Mouse (Mus musculus) cerebellum, adult 8-10 months (tissue): ENCODE data around the gene Grm1.

ENCODE experiments used
- DNase-seq: peaks from one replicate; pipeline ENCODE4 v3.0.0; 2022

The Grm1 gene

DNA sequence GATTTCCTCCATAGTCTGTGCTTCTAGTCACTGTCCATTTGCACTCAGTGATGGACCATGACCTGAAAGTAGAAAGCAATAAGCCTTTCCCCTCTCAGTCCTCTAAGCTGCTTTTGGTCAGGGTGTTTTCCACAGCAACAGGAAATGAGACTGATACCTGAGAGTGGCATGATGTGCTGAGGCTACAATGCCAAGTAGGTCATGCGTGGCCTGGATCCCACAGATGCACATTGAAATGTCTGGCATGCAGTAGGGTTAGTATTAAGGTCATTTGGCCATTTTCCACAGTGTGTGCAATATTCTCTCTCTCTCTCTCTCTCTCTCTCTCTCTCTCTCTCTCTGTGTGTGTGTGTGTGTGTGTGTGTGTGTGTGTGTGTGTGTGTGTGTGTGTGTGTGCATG, 254.8 kb downstream of the Grm1 start:
- no peak for DNase-seq

DNA sequence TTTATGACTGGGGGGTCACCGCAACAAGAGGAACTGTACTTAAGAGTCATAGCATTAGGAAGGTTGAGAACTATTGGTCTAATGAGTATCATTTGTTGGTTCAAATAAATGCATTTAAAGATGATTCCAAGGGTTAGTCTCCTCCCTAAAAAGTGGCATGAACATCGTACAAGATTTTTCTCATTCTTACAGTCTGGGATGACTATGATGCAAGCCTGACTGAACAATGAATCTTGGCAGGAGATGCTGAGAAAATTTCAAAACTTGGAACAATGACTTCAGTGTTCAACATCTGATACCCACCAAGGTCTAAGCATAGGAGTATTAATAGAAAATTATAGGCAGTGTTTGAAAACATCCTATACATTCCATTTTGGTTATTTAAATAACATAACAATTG, 264.1 kb downstream of the Grm1 start:
- no peak for DNase-seq

DNA sequence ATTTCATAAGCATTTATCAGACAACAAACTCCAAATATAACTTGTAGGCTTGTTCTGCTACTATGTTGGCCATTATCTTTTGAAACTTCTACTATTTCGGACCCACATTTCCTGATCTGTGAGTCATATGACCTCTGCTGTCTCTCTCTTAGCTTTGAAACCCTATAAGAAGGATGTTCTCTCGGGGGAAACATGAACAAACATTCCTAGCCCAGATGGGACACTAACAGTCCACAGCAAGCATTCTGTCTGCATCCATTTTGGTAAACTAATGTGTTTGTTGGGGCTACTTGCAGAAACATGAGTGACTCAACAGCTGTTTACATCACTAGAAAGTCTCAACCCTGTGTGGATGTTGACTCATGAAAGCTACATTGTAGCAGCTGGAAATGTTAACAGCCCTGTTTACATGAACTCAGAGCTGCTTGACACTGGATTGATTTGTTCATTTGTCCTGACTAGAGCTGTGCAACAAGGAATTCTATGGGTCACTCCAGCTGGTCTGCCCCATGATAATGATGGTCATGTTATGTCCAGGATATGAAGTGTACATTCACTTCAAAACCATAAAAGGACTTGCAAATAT, 267.4 kb downstream of the Grm1 start:
- no peak for DNase-seq

DNA sequence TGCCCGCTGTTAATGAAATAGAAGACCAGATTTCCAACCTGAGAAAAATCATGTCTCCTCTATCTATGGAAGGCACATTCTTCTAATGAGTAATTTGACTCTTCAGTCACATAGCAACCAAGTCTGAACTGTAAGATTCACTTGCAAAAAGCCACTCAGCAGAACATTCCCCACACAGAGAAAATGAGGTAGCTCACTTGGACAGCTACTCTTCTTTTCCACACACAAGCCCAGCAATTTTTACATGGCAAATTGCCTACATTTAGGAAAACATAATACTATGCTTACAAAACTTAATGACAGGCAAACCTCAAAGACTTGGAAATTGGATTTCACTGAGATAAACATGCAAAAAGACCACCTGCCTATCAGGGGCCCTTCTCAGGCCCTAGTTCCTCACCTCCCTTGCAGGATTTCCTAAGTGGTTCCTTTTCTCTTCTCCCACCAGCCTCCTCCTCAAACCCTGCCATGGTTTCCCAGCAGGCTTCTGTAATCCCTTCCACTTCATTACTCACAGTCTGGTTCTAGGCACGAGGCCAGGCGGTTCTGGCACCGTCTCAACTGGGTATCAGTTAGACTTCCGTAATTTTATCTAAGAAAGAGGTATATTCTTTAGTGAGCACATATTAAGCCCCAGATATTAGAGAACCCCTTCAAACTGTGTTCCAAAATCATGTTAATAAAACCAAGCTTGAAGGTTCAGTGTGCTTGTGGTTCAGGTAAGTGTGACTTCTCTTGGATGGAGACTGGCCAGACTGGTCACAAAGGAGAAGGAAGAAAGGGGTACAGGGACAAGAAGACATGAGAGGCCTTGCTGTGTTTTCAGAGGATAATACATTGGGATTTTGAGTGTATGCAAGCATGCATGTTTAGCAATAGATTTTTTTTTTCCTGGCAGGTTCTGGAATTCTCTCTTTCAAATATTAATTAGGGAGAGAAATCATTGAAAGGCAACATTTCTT, 269.1 kb downstream of the Grm1 start:
- peak; percentile 96 for DNase-seq

DNA sequence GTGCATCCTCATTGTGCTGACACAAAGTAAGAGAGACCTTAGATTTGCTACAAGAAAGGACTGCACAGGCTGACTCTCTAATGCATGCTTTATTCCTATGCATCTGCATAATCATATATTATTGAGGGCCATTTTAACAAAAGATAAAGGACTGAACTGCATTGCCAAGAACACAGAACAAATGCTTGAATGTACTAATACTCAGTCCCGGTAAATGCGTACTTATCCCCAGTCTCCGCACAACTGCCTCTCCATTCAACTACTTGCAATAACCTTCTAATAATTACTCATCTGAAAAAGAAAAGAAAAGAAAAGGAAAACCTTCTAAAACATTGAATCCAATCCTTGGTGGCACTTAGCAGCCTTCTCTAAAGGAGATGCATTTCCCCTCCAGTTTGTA, 272.4 kb downstream of the Grm1 start:
- DNase-seq: no peak

DNA sequence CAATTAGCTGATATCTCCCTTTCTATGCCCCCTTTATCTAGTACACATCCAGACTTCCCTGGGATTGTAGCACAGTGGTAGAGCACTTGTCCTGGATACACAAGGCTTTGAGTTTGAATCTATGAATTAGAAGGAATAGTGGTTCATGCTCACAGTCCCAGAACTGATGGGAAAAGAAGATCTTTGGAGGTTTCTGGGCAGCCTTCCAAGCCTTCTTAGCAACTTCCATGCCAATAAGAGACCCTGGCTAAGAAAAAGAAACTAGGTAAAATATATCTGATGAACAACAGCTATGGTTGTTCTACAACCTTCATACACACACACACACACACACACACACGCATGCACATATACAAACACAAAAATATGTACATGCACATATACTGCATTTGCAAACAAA, 286.8 kb downstream of the Grm1 start:
- DNase-seq: no peak

DNA sequence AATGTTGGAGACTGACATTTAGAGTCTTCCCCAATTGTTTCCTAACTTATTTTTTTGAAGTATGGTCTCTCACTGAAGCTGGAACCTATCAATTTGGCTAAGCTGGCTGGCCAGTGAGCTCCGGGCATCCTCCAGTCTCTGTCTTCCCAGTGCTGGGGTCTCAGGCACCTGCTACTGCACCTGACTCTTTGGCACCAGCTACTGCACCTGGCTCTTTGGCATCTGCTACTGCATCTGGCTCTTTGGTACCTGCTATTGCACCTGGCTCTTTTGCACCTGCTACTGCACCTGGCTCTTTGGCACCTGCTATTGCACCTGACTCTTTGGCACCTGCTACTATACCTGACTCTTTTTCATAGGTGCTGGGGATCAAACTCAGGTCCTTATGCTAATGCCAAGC, 291.7 kb downstream of the Grm1 start:
- DNase-seq: peak; percentile 38

DNA sequence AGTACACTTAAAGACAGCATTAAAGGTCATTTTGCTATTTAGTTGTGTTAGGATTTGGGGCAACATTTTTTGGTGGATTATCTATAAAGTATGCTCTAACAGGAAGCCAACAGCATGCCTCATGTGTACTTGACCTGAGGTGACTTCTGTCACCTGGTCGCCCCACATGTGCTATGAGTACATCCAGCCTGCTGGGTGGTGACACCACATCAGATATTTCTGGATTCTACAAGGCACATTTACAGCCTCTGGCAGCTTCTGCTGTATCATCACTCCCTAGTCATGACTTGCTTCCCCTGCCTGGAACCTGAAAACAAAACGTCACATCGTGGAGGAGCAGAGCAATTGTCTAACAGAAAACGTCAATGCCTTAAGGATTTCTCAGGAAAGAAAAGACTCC, 292.2 kb downstream of the Grm1 start:
- no peak for DNase-seq

DNA sequence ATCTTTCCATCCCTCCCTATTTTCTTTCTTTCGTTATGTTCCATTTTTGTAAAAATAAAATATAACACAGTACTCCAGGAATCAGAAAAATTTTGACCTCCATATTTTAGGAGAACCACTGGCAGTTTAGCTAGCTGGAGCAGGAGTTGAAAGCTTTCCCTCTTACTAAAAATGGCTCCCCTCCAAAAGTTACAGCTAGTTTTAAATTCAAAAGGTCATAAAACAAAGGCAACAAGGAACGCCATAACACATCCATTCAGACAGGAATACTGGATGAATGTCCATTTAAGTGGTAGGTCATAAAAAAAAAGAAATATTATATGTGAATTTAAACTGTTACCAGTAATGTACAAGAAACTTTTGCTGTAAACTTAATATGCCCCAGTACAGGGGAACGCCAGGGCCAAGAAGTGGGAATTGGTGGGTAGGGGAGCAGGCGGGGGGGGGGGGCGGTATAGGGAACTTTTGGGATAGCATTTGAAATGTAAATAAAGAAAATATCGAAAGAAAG, 294.2 kb downstream of the Grm1 start:
- DNase-seq: no peak

DNA sequence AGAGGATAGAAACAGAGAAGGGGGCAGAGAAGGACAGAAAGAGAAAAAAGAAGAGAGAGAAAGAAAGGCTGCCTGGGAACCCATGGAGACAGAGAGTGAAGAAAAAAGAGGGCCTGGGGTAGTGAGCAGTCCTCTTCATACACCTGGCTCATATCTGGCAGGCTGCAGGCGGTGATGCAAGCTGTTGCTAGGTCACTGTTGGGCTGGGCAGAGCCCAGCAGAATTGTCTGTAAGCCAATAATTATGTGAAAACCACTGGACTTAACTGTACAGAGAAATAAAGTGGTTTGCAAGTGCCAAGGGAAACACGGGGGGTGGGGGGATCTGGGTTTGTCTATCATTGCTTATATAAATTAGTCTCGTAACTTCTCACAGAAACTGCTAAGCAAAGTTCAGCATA, 297.0 kb downstream of the Grm1 start:
- no peak for DNase-seq

DNA sequence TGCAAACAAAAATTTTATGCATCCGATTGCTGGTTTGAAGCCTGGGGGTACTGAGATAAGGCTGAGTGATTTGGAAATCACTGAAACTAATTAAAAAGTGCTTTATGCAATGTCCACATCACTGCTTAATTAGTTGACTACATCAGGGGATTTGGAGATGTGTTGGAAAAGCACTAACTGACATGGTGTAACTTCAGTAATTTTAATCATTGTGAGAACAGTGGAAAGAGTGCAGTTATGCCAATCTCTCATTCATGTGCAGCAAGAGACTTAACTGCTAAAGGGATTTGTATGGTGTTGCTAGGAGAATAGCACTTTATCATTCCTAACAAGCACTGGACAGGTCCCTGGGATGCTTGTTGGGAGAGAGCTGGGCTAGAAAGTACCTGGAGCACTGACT, 307.3 kb downstream of the Grm1 start:
- DNase-seq: no peak

DNA sequence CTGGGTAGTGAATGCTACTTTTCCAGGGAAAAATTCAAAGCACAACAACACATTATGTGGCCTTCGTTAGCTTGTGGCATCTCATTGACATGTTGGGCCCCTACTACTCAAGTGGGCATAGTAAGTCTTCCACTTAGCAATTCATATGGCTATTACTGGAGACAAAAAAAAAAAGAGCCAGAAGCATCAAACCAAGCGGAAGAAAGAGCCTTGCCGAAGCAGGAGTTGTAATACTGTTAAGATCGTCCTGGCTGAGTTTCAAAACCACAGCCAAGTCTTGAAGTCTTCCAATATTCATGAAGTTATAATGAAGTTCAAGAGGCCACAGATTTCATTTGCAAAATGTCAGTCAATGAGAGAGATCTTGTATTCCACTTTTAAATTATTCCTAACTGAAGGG, 319.1 kb downstream of the Grm1 start:
- no peak for DNase-seq

DNA sequence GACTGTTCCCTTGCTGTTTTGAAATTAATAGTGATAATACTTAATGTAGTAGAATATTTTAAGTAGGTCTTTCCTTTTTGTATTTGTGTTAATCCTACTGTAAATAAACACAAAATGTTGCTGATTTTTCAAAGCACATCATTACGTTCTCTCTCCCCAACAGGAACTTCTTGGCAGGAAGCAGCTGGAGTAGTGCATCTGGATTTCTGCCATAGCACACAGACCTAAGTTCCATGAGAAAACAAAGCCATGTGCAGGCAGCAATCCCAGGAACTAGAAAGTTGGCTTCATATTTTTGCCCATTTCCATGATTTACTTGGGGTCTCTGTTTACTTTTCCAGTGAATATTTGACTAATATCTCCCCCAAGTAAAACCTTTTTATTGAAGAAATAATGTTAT, 320.9 kb downstream of the Grm1 start:
- DNase-seq: no peak

DNA sequence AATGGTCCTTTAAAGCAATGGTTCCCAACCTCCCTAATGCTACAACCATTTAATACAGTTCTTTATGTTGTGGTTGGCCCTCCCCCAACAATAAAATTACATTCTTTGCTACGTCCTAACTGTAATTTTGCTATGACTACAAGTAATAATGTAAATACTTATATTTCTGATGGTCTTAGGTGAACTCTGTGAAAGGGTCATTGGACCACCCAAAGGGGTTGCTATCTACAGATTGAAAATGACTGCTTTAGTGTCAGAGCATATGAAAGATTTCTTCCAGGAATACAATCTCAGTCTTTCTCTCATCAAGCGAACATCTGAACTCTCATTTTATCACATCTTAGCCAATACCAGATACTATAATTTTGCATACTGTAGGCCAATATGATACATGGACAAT, 321.4 kb downstream of the Grm1 start:
- DNase-seq: no peak

DNA sequence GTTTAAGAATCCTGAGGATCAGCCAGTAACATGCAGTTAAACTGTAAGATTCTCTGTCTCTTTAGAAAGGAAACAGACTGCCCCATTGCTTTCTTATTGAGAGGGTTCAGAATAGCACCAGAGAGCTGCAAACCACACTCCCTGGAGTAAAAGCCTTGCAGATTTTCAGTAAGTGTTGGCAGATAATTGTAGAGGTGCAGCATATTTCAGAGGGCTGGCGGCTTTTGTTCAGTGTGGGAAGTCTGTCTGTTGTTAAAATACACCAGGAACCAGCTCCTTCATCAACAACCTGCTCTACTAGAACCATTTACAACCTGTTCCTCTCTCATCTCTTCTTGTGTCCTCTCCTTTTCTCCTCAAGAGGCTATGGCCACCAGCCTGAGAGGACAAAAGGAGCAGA, 331.1 kb downstream of the Grm1 start:
- no peak for DNase-seq

DNA sequence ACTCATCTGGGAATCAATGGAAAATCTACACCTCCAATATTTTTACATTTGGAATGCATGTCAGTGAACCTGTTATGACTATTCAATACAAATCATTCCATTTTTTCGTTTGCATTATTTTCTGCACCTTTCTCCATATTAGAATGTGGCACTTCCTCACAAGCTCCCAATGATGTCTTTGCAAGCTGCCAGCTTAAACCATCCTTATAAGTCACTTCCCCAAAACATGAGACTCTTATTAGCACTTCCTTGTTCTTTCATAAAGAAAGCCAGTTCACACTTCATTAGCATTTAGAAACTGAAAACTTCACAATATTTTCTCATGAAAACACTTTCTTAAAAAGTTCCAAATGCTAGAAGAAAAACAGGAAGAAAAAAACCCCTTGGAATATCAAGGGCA, 338.1 kb downstream of the Grm1 start:
- no peak for DNase-seq

DNA sequence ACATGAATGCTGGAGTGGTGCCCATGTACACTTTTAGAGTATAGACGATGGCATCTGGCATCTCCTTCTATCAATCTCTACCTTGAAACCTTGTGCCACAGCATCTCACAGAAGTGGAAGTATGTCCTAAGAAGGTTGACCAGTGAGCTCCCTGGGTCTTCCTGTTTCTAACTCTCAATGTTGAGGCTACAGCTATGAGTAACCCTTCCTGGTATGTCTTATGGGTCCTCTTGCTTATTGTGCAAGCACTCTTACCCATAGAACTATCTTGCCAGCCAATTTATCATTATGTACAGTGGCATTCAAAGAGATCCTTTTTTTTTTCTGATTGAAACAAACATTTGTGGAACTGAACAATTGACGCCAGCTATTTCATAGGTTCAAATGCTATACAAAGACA, 340.0 kb downstream of the Grm1 start:
- DNase-seq: no peak

DNA sequence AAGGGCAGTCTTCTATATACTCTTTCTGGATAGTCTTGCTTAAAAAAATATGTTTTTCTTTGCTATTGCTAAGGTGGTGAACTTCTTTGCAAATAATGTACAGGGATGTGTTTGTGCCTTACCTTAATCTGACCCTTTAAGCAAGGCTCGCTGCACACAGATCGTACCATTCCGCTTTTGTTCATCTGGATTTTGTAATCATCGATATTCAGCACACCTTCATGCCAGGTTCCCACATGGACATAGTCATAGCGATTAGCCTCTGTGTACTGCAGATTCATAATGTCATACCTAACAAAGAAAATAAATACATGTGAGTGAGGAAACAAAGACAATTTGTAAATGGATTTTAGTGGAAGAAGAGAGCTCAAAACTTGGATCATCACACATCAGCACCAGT, 340.8 kb downstream of the Grm1 start:
- no peak for DNase-seq

DNA sequence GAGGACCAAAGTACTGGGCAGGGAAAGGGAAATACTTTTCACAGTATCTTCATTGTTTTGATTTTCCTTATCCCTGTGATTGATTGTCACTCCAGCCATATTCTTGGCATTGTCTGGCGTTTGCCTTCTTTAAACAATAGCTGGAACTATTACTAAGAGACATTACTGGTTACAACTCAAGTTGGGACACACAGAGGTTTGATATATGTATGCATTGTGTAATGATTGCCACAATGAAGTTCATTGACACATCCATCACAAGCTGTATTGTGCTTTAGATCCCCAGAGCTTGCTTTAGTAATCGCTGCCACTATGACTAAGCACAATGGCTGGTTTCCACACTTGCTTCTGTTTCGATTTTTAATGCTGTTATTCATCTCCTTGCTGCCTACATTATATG, 341.4 kb downstream of the Grm1 start:
- no peak for DNase-seq

DNA sequence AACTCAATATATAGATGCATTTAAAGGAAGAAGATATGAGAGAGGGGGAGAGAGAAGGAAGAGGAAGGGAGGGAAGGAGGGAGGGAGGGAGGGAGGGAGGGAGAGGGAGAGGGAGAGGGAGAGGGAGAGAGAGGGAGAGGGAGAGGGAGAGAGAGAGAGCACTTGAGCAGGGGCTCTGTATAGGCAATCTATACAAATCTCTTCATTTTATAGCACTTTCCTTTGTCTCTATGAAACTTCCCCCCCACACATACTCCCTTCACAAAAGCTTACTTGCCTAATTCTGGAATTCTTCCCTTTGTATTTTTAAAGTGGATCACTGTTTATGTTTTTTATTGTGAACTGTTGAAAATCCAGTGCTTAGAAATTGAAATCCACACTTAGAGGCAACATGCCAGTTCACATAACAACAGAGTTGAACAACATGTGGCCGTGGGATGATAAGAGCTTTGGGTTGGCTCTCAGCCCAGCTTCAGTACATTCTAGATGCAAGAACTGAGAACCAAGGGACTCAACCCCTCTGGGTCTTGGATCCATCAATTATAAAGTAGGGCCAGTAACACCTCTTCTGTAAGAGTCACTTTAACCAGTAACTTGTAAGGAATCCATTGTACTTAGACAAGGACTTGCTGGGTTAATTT, 345.0 kb downstream of the Grm1 start:
- no peak for DNase-seq

DNA sequence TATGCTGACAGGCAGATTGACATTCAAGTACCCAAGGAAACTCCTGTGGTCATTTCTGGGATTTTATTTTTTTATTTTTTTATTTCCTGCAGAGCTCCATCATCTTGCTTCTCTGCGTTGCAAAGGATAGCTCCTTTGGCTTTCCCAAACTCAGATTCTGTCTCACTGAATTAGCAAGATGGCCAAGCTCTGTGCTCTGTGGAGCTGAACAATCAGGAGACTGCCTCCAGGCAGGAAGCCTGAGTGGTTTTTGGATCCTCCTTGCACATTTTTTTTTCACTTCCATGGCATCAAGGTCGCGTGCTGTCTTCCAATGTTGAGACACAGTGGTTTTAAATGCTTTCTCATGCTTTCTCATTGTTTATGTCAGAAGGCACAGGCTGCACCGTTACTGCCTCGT, 347.6 kb downstream of the Grm1 start:
- no peak for DNase-seq

DNA sequence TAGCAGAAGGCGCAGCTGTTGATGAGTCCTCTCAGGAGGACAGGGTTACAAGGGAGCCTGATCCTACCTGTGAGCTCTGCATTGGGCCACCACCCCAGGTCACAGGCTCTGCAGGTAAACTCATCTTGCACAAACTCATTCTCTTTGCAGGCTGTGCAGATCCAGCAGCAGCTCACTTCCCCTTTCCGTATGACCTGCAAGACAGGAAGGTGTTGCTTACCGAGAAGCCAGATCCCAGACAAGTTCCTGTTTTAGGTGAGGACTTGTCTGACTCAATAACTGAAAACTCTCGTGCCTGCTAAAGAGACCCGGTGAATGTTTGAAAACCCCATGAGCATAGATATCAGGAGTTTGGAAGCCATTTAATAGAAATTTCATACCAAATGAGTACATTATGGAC, 349.1 kb downstream of the Grm1 start:
- DNase-seq: no peak

DNA sequence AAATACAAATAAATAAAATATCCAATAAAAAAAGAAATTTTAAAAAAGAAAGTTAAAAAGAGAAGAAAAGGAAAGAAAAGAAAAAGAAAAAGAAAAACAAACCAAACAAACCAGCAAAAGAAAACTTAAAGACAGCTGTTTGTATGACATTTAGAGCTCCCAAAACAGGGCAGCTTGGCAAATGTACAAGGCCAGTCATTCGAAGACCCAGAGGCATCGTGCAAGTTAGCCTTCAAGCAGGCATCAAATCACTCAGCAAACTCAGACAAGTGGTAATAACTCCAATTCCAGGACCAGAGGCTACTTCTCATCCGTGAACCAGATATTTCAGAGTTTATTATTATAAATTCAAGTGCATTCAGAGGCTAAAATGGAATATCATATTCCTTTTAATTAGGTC, 355.7 kb downstream of the Grm1 start:
- DNase-seq: no peak

DNA sequence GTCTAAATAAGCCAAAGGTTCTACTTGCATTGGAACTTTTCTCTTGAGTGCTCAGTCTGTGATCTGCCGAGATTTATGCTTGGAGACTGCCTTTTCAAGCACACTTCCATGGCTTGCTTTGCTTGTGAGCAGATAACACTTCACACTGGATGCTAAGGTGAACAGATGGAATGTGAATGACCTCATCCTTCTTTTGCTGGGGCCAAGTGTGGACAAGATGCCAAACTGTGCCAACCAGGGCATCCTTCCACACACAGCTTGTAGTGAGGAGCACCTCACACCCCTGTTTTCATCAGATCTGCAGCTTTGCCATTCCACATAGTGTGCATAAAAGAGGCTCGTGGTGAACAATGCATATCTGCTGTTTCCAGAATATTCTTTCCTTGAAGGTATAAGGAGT, 371.3 kb downstream of the Grm1 start:
- peak; percentile 86 for DNase-seq
